Mouse (Mus musculus): Measurements from ENCODE around the gene Rbm44. TPM values are rescaled to one million over a fixed set of nuclear protein-coding genes. Genes with fewer than 3 reads are reported as not detected.

The Rbm44 gene
- total and polyA plus RNA-seq, 2 experiments = 0.09 TPM; not detected in 1

GRCm38 (mm10) chr1:91179533-91180173, 34.8 kb downstream of the Rbm44 start, which contains the start of gene Ramp1:
Gene Ramp1, plus strand, starts transcription at chr1:91179822.
- peak within 1 kb of the TSS; percentile 24; the same call in 1 of the 2 replicates for H3K27ac ChIP-seq (replicated peaks; ENCODE audit: insufficient read depth, low read depth, low read length)
- 4% methylated on average over 37 of the region's 37 CpGs for WGBS
- H3K4me1 ChIP-seq (ENCODE audit: control insufficient read depth, insufficient read depth, low read length) = no peaks in the 10 kb centered on the region
- TF ChIP-seq POLR2A (IDR thresholded peaks at IDR 0.05; ENCODE audit: extremely low read depth, insufficient read depth, low read length) (no peak), CTCF (IDR thresholded peaks at IDR 0.05; ENCODE audit: low read depth, low read length) (no peak)
- no peak for DNase-seq (ENCODE audit: extremely low read depth, low read depth, low spot score)
- H3K27me3 ChIP-seq (ENCODE audit: control insufficient read depth, insufficient read depth, low read length) = peaks cover 3% of the 10 kb centered on the region; the same call in 1 of the 2 replicates
- H3K9ac ChIP-seq (ENCODE audit: low read depth, low read length) = peak within 1 kb of the TSS; percentile 64
- H3K36me3 ChIP-seq (ENCODE audit: control insufficient read depth, insufficient read depth, low read length) = no peaks in the 10 kb centered on the region
- no peaks in the 10 kb centered on the region for H3K79me2 ChIP-seq (ENCODE audit: control insufficient read depth, insufficient read depth, low read length)
- H3K4me3 ChIP-seq (ENCODE audit: insufficient read depth, low read depth, low read length) = peak within 1 kb of the TSS; percentile 66

GRCm38 (mm10) chr1:91180174-91180565, 35.3 kb downstream of the Rbm44 start:
- TF ChIP-seq CTCF (IDR thresholded peaks at IDR 0.05; ENCODE audit: low read depth, low read length) (no peak), POLR2A (IDR thresholded peaks at IDR 0.05; ENCODE audit: extremely low read depth, insufficient read depth, low read length) (no peak)
- peak overlapping the region; percentile 64 for H3K9ac ChIP-seq (ENCODE audit: low read depth, low read length)
- H3K27ac ChIP-seq (replicated peaks; ENCODE audit: insufficient read depth, low read depth, low read length) = peak overlapping the region; percentile 24; the same call in 1 of the 2 replicates
- no peaks in the 10 kb centered on the region for H3K36me3 ChIP-seq (ENCODE audit: control insufficient read depth, insufficient read depth, low read length)
- H3K27me3 ChIP-seq (ENCODE audit: control insufficient read depth, insufficient read depth, low read length) = peaks cover 3% of the 10 kb centered on the region; the same call in 1 of the 2 replicates
- peak overlapping the region; percentile 66 for H3K4me3 ChIP-seq (ENCODE audit: insufficient read depth, low read depth, low read length)
- DNase-seq (ENCODE audit: extremely low read depth, low read depth, low spot score) = no peak
- no peaks in the 10 kb centered on the region for H3K4me1 ChIP-seq (ENCODE audit: control insufficient read depth, insufficient read depth, low read length)
- WGBS = 9% methylated on average over 14 of the region's 14 CpGs
- H3K79me2 ChIP-seq (ENCODE audit: control insufficient read depth, insufficient read depth, low read length) = no peaks in the 10 kb centered on the region

- 37% methylated on average over 6 of the region's 6 CpGs for WGBS
- peak overlapping the region; percentile 17 for H3K9ac ChIP-seq (ENCODE audit: low read depth, low read length)
- no peak for DNase-seq (ENCODE audit: extremely low read depth, low read depth, low spot score)
- TF ChIP-seq CTCF (IDR thresholded peaks at IDR 0.05; ENCODE audit: low read depth, low read length) (no peak), POLR2A (IDR thresholded peaks at IDR 0.05; ENCODE audit: extremely low read depth, insufficient read depth, low read length) (no peak)
- no peaks in the 10 kb centered on the region for H3K4me1 ChIP-seq (ENCODE audit: control insufficient read depth, insufficient read depth, low read length)
- peak overlapping the region; percentile 24; the same call in 1 of the 2 replicates for H3K27ac ChIP-seq (replicated peaks; ENCODE audit: insufficient read depth, low read depth, low read length)
- H3K4me3 ChIP-seq (ENCODE audit: insufficient read depth, low read depth, low read length) = peak overlapping the region; percentile 47
- no peaks in the 10 kb centered on the region for H3K79me2 ChIP-seq (ENCODE audit: control insufficient read depth, insufficient read depth, low read length)
- H3K27me3 ChIP-seq (ENCODE audit: control insufficient read depth, insufficient read depth, low read length) = peaks cover 3% of the 10 kb centered on the region; the same call in 1 of the 2 replicates
- no peaks in the 10 kb centered on the region for H3K36me3 ChIP-seq (ENCODE audit: control insufficient read depth, insufficient read depth, low read length)
These were observed 35.8 kb downstream of the Rbm44 start for GRCm38 (mm10) chr1:91180723-91181122.

DNA sequence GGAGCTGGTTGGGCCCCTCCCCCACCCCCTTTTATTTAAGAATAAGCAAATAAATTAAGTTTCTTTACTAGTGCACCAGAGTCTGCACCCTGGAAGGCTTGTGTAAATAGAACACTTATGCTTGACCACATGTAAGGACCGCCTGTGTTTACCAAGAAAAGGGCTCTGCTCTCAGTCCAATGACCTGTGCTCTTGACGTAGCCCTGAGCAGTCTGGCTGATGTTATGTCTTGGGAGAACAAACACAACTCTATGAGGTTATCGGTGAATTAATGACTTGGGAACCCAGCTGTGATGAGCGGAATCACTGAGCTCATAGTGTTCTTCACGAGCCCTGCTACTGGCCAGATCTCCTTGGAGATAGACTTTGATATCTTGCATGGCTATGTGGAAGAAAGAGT, 36.4 kb downstream of the Rbm44 start:
- TF ChIP-seq CTCF (IDR thresholded peaks at IDR 0.05; ENCODE audit: low read depth, low read length) (no peak), POLR2A (IDR thresholded peaks at IDR 0.05; ENCODE audit: extremely low read depth, insufficient read depth, low read length) (no peak)
- H3K4me1 ChIP-seq (ENCODE audit: control insufficient read depth, insufficient read depth, low read length) = no peaks in the 10 kb centered on the region
- H3K27me3 ChIP-seq (ENCODE audit: control insufficient read depth, insufficient read depth, low read length) = peaks cover 3% of the 10 kb centered on the region; the same call in 1 of the 2 replicates
- 43% methylated on average over 5 of the region's 5 CpGs for WGBS
- no peaks in the 10 kb centered on the region for H3K36me3 ChIP-seq (ENCODE audit: control insufficient read depth, insufficient read depth, low read length)
- no peak overlapping the region for H3K4me3 ChIP-seq (ENCODE audit: insufficient read depth, low read depth, low read length)
- H3K9ac ChIP-seq (ENCODE audit: low read depth, low read length) = no peak overlapping the region
- H3K27ac ChIP-seq (replicated peaks; ENCODE audit: insufficient read depth, low read depth, low read length) = no peak overlapping the region
- H3K79me2 ChIP-seq (ENCODE audit: control insufficient read depth, insufficient read depth, low read length) = no peaks in the 10 kb centered on the region
- peak; percentile 49 for DNase-seq (ENCODE audit: extremely low read depth, low read depth, low spot score)

DNA sequence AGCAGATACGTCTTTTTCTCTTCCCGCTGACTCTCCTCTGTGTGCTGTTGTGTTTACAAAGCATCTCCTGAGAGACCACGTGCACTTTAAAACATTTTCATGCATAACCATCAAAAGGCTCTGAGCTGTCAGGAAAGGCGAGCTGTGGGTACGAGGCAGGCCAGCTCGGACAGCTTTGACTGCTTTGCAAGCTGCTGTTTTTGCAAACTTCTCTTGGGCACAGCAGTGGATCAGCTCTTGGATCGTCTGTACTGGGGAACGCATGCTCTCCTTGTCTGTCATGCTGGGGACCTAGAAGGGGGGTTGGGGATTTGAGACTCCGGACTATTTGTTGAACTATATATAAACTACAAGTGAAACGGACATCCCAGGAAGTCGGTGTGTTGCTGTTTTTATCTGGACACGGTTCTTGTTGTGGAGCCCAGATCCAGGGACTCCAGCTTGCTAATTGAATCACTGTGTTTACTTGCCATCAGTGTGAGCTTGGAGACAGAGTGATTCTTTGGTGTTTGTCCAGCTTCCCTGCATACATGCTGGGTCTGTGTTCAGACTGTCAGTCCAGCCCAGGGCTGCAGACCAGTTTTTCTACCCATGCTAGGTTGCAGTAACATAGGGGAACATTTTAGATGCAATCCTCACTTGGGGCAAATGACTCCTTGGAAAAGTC, 37.0 kb downstream of the Rbm44 start:
- H3K9ac ChIP-seq (ENCODE audit: low read depth, low read length) = no peak overlapping the region; the same call in 1 of the 2 replicates
- no peak overlapping the region; the same call in 1 of the 2 replicates for H3K4me3 ChIP-seq (ENCODE audit: insufficient read depth, low read depth, low read length)
- DNase-seq (ENCODE audit: extremely low read depth, low read depth, low spot score) = peak; percentile 32
- 24% methylated on average over 12 of the region's 12 CpGs for WGBS
- no peaks in the 10 kb centered on the region for H3K4me1 ChIP-seq (ENCODE audit: control insufficient read depth, insufficient read depth, low read length)
- peak overlapping the region; percentile 54; the same call in 1 of the 2 replicates for H3K27ac ChIP-seq (replicated peaks; ENCODE audit: insufficient read depth, low read depth, low read length)
- no peak for TF ChIP-seq POLR2A (IDR thresholded peaks at IDR 0.05; ENCODE audit: extremely low read depth, insufficient read depth, low read length)
- TF ChIP-seq CTCF (IDR thresholded peaks at IDR 0.05; ENCODE audit: low read depth, low read length) = no peak
- no peaks in the 10 kb centered on the region for H3K36me3 ChIP-seq (ENCODE audit: control insufficient read depth, insufficient read depth, low read length)
- no peaks in the 10 kb centered on the region for H3K79me2 ChIP-seq (ENCODE audit: control insufficient read depth, insufficient read depth, low read length)
- H3K27me3 ChIP-seq (ENCODE audit: control insufficient read depth, insufficient read depth, low read length) = peaks cover 3% of the 10 kb centered on the region; the same call in 1 of the 2 replicates

Data from liver, adult 2 months (tissue).